Mouse (Mus musculus) liver, adult 2 months (tissue): ENCODE results near the gene Prkra. TPM values are rescaled to one million over a fixed set of nuclear protein-coding genes. Genes with fewer than 3 reads are reported as not detected.

Source experiments
- DNase-seq: peaks from one replicate; pipeline ENCODE4 v3.0.0-alpha.2; 2011; ENCODE audit warnings: low read depth, low spot score; ENCODE audit errors: extremely low read depth
- H3K27ac ChIP-seq: fragments of 200-500 bp; replicated peaks from 2 replicates; pipeline ENCODE4 v1.5.1; 2012; ENCODE audit warnings: low read depth, mild to moderate bottlenecking, control low read depth, inconsistent platforms, low read length; ENCODE audit not compliant: insufficient read depth
- H3K27me3 ChIP-seq: fragments of 200-500 bp; 2 replicates; pipeline ENCODE4 v1.6.1; 2012; ENCODE audit warnings: mild to moderate bottlenecking, moderate library complexity, low read length, inconsistent platforms; ENCODE audit not compliant: control insufficient read depth, insufficient read depth
- H3K36me3 ChIP-seq: fragments of 200-500 bp; 2 replicates; pipeline ENCODE4 v1.6.1; 2012; ENCODE audit warnings: low read length, inconsistent platforms; ENCODE audit not compliant: control insufficient read depth, insufficient read depth
- H3K4me1 ChIP-seq: fragments of 200-500 bp; 2 replicates; pipeline ENCODE4 v1.6.1; 2011; ENCODE audit warnings: low read length; ENCODE audit not compliant: control insufficient read depth, insufficient read depth
- H3K4me3 ChIP-seq: fragments of 200-500 bp; 2 replicates; pipeline ENCODE4 v1.5.1; 2011; ENCODE audit warnings: low read depth, mild to moderate bottlenecking, control low read depth, low read length, moderate library complexity; ENCODE audit not compliant: insufficient read depth
- H3K79me2 ChIP-seq: fragments of 200-500 bp; 2 replicates; pipeline ENCODE4 v1.6.1; 2012; ENCODE audit warnings: inconsistent platforms, mild to moderate bottlenecking, low read length, moderate library complexity; ENCODE audit not compliant: control insufficient read depth, insufficient read depth
- H3K9ac ChIP-seq: fragments of 200-500 bp; 2 replicates; pipeline ENCODE4 v1.6.1; 2012; ENCODE audit warnings: low read depth, mild to moderate bottlenecking, control low read depth, inconsistent platforms, low read length
- CTCF ChIP-seq: fragments of 200-500 bp; IDR thresholded peaks from 2 replicates; pipeline ENCODE4 v1.5.1; 2011; ENCODE audit warnings: low read depth, low read length, control low read depth
- POLR2A ChIP-seq: fragments of 200-500 bp; IDR thresholded peaks from 2 replicates; pipeline ENCODE4 v1.6.1; 2011; ENCODE audit warnings: low read length, control low read depth; ENCODE audit not compliant: insufficient read depth; ENCODE audit errors: extremely low read depth
- WGBS: fragments of 180-500 bp; shearing (Covaris S2); methylation state at CpG from one replicate; pipeline ENCODE4 v1.1.7; 2018; 5-methylcytosine and 5-hydroxymethylcytosine counted together
- polyA plus RNA-seq: library from polyadenylated mRNA; depleted of rRNA; stranded (reverse); fragments of >200 nt; gene quantifications from 2 replicates; pipeline ENCODE4 v1.2.3, GENCODE M21; 2012
- total RNA-seq: library from RNA; depleted of rRNA; stranded (reverse); fragments of >200 nt; gene quantifications from 2 replicates; pipeline ENCODE4 v1.2.3, GENCODE M21; 2014

The Prkra gene
- total and polyA plus RNA-seq, 2 experiments: 11.2 to 26.9 TPM

DNA sequence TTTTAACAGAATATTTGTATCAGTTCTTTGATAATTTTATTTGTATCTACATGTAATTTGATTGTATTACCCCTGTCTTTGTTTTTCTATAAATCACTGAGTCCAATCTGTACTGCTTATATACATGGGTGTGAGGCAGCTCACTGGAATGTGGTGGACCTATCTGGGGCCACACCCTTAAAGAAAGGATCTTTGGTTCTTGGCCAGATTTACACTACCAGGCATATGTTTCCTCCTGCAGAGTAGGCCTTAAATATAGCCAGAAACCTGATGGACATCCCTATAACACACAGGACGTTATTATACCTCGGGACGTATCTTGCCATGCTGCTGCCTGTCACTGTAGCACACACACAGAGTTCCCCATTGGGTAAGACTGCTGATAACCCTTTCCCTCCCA lies 35.8 kb downstream of the Prkra start:
- Histone ChIP-seq H3K27ac (no peak overlapping the region), H3K27me3 (no peaks in the 10 kb centered on the region), H3K36me3 (no peaks in the 10 kb centered on the region), H3K9ac (no peak overlapping the region), H3K79me2 (no peaks in the 10 kb centered on the region), H3K4me3 (no peak overlapping the region), H3K4me1 (no peaks in the 10 kb centered on the region)
- 84% methylated on average over 3 of the region's 3 CpGs for WGBS
- no peak for DNase-seq
- no peak for TF ChIP-seq CTCF
- TF ChIP-seq POLR2A: no peak

DNA sequence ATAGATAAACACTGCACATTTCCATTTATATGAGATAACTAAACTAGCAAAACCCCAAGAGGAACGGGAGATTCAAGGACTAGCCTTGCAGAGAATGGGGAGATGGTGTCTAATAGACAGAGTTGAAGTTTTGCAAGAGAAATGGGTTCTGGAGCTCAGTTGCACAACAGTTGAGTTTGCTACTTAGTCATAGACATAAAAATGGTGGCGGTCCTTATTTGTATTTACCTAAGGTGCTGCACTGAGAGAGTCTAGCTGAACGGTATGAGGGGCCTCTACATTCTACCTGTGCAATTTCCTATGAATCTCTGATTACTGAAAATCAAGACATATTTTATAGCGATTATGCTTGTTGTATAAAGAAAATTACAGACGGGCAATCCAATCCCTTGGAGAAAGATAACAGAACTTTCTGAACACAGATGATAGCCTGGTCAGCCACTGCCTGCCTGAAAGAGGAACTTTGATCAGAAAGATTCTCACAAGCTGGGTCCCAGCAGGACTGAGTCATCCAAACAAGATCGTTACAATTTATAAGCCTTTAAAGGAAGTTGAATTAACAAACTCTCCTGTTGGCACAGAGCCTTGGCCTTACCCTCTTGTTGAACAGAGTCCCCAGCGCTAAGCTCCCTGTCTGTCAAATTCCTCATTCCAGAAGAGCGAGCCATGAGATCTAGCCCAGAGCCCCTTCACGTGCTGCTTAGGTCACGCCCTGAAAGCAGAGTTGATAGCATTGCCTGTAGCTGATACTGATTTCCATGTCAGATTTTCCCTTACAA lies 37.3 kb downstream of the Prkra start:
- DNase-seq: peak; percentile 18
- H3K27ac ChIP-seq: no peak overlapping the region
- H3K36me3 ChIP-seq: no peaks in the 10 kb centered on the region
- H3K4me3 ChIP-seq: no peak overlapping the region
- H3K4me1 ChIP-seq: no peaks in the 10 kb centered on the region
- TF ChIP-seq CTCF: no peak
- TF ChIP-seq POLR2A: no peak
- H3K27me3 ChIP-seq: no peaks in the 10 kb centered on the region
- H3K9ac ChIP-seq: no peak overlapping the region
- 79% methylated on average over 10 of the region's 10 CpGs for WGBS
- H3K79me2 ChIP-seq: no peaks in the 10 kb centered on the region

DNA sequence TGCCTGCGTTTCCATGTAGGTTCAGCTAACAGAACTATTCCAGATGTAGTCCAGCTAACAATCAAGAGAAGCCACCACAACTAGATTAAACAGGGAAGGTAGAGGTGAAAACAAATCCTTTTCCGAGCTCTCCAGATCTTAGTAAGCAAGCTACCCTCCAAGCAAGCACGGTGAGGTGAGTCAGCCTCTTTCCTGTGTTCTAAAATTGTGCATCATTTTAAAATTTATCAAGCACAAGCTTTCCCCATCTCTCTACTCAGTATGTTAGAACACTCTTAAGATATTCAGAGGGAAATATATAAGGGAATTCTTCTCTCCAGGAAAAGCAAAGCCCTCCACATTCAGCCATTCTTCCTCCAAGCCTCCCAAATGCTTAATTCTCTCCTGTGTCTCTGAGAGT lies 41.1 kb downstream of the Prkra start:
- H3K4me1 ChIP-seq: no peaks in the 10 kb centered on the region
- H3K27me3 ChIP-seq: no peaks in the 10 kb centered on the region
- no peaks in the 10 kb centered on the region for H3K79me2 ChIP-seq
- WGBS: 90% methylated on average over 3 of the region's 3 CpGs
- TF ChIP-seq CTCF: no peak
- TF ChIP-seq POLR2A: no peak
- H3K27ac ChIP-seq: no peak overlapping the region
- H3K36me3 ChIP-seq: no peaks in the 10 kb centered on the region
- DNase-seq: no peak
- H3K9ac ChIP-seq: no peak overlapping the region
- H3K4me3 ChIP-seq: no peak overlapping the region

DNA sequence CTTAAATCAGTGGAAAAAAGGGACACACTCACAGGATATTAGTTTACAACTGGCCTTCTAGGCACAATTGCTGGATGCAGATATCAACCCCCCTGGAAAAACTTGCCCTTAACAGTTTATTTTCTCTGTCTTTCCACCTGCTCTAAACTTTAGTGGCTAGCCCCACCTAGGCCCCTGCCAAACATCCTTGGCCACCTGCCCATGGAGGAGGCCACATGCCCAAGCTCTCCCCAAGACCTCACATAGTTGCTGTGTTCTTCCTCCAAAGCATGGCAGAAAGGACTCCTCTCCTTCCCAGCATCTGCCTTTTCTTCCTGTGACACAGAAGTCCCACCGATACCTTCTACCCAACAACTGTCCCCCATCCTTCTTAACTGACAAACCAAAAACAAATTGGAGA lies 45.6 kb downstream of the Prkra start:
- H3K4me3 ChIP-seq: no peak overlapping the region
- no peak overlapping the region for H3K27ac ChIP-seq
- TF ChIP-seq CTCF (no peak), POLR2A (no peak)
- H3K36me3 ChIP-seq: no peaks in the 10 kb centered on the region
- H3K4me1 ChIP-seq: no peaks in the 10 kb centered on the region
- no peak for DNase-seq
- no peaks in the 10 kb centered on the region for H3K79me2 ChIP-seq
- H3K27me3 ChIP-seq: no peaks in the 10 kb centered on the region
- WGBS: 96% methylated on average over 1 of the region's 1 CpGs
- H3K9ac ChIP-seq: no peak overlapping the region

DNA sequence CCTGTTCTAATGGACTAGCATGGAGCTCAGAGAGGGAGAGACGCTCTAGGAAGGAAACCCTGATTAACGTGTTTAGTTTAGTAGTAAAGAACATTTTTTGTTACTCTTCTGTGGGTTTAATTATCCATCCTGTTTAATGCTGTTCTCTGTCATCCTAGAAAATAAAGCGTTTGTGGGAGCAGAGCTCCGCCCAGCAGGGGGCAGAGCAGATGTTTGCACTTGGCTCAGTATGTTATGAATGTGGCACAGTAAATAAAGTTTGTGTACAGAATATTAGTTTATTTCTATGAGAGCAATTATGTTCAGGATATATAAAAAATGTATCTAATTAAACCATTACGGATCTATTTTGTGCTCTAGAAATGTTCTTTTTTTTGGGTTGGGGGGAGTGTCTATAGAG lies 48.6 kb downstream of the Prkra start:
- TF ChIP-seq CTCF (peak; percentile 45), POLR2A (no peak)
- Histone ChIP-seq H3K9ac (no peak overlapping the region), H3K4me3 (no peak overlapping the region), H3K27me3 (no peaks in the 10 kb centered on the region), H3K79me2 (no peaks in the 10 kb centered on the region), H3K4me1 (no peaks in the 10 kb centered on the region), H3K36me3 (no peaks in the 10 kb centered on the region), H3K27ac (no peak overlapping the region)
- DNase-seq: no peak
- WGBS: 80% methylated on average over 5 of the region's 5 CpGs

DNA sequence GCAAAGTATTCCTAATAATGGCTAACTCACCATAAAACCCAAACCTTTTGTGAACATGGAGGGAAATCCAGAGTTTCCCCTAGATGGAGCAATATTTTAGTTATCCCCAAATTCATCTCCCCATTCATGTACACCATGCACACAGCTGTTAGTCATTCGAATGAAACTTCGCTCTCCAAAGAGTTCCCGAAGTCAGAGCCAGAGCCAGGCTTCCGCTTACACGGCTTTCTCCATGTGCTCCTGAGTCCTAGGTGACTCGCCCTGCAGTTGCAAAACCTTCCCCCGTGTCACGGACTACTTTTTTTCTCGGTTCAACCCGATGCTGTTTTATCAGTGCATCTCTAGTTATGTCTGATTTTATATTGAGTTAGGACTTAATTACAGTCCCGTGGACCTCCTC lies 50.3 kb downstream of the Prkra start:
- no peak overlapping the region for H3K27ac ChIP-seq
- no peak overlapping the region for H3K4me3 ChIP-seq
- H3K27me3 ChIP-seq: no peaks in the 10 kb centered on the region
- no peaks in the 10 kb centered on the region for H3K36me3 ChIP-seq
- H3K79me2 ChIP-seq: no peaks in the 10 kb centered on the region
- 84% methylated on average over 11 of the region's 11 CpGs for WGBS
- H3K4me1 ChIP-seq: no peaks in the 10 kb centered on the region
- no peak overlapping the region for H3K9ac ChIP-seq
- DNase-seq: no peak
- no peak for TF ChIP-seq POLR2A
